Mouse (Mus musculus): Measurements from ENCODE around the gene Bmpr1b.

DNA sequence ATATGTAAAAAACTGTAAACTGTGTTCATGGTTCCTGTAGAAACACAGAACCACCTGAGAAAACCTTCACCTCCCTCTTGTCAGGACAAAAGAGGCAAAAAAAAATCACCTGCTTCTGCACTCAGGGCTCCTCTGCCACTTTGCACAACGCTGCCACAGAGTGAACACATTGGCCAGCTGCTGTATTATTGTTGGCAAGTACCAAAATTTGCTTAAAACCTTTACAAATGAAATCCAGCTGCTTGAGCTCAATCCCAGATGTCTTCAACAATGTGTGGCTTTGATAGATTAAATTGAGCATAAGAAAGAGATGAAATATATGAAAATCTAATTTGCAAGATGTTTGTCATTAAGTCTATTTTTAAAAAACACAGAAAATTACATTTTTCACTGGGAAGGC lies 245.8 kb downstream of the Bmpr1b start:
- TF ChIP-seq CTCF (conservative IDR thresholded peaks at IDR 0.05 in 1 of 2, IDR thresholded peaks at IDR 0.05 in 1 of 2; ENCODE audit: low read depth in 2 of 2, low read length in 2 of 2) (no peak), SMC3 (IDR thresholded peaks at IDR 0.05; ENCODE audit: low read depth, low read length) (no peak), UBTF (IDR thresholded peaks at IDR 0.05; ENCODE audit: low read depth, low read length) (no peak), SIN3A (IDR thresholded peaks at IDR 0.05; ENCODE audit: low read length) (no peak), ETS1 (conservative IDR thresholded peaks at IDR 0.05; ENCODE audit: low read depth, low read length) (no peak)

Data from CH12.LX (cell line).